Mouse (Mus musculus): ENCODE results near the gene Sly. TPM values are rescaled to one million over a fixed set of nuclear protein-coding genes. Genes with fewer than 3 reads are reported as not detected.
"Not testable (repeated sequence)": the region's sequence is repeated elsewhere in the genome, so short reads cannot be mapped to it uniquely, and the experiment has no call there.

Gene Sly
- total RNA-seq (2015), result not detected in 2 replicates
- not detected in 2 replicates for total RNA-seq (2017)

GRCm38 (mm10) chrY:57186888-57187287 lies at the start of gene Sly:
Gene Sly (plus strand): TSS chrY:57187188.
- ATAC-seq (ENCODE audit: poor library complexity, severe bottlenecking), result not testable (repeated sequence)

All from megakaryocyte, adult 5-6 weeks (primary cell).